Mouse (Mus musculus) small intestine, adult 2 months (tissue): ENCODE data around the gene Tpm4. TPM values are rescaled to one million over a fixed set of nuclear protein-coding genes. Genes with fewer than 3 reads are reported as not detected.
"Not testable (repeated sequence)": the region's sequence is repeated elsewhere in the genome, so short reads cannot be mapped to it uniquely, and the experiment has no call there.

ENCODE experiments used
- H3K27ac ChIP-seq: fragments of 200-500 bp; 2 replicates; pipeline ENCODE4 v1.5.1; 2012; ENCODE audit warnings: low read depth, low read length, control low read depth, inconsistent platforms; ENCODE audit not compliant: insufficient read depth
- H3K27me3 ChIP-seq: fragments of 200-500 bp; 2 replicates; pipeline ENCODE4 v1.6.1; 2012; ENCODE audit warnings: mild to moderate bottlenecking, moderate library complexity, low read length, inconsistent platforms; ENCODE audit not compliant: control insufficient read depth, insufficient read depth
- H3K36me3 ChIP-seq: fragments of 200-500 bp; 2 replicates; pipeline ENCODE4 v1.6.1; 2012; ENCODE audit warnings: mild to moderate bottlenecking, low read length, control low read depth, inconsistent platforms; ENCODE audit not compliant: control insufficient read depth, insufficient read depth
- H3K4me1 ChIP-seq: fragments of 200-500 bp; 2 replicates; pipeline ENCODE4 v1.6.1; 2012; ENCODE audit warnings: low read length, inconsistent platforms, mixed read lengths; ENCODE audit not compliant: control insufficient read depth, insufficient read depth, insufficient read length
- H3K4me3 ChIP-seq: fragments of 200-500 bp; 2 replicates; pipeline ENCODE4 v1.5.1; 2012; ENCODE audit warnings: low read depth, mild to moderate bottlenecking, control low read depth, inconsistent platforms, low read length, moderate library complexity
- CTCF ChIP-seq: fragments of 200-500 bp; IDR thresholded peaks from 2 replicates; pipeline ENCODE4 v1.5.1; 2012; ENCODE audit warnings: low read depth, mild to moderate bottlenecking, control low read depth, inconsistent platforms, low read length, moderate library complexity, mixed read lengths; ENCODE audit not compliant: insufficient replicate concordance, insufficient read length; ENCODE audit errors: extremely low read depth
- POLR2A ChIP-seq: fragments of 200-500 bp; IDR thresholded peaks from 2 replicates; pipeline ENCODE4 v1.6.1; 2012; ENCODE audit warnings: low read depth, mild to moderate bottlenecking, control low read depth, inconsistent platforms, low read length, moderate library complexity
- WGBS: fragments of 180-500 bp; shearing (Covaris S2); methylation state at CpG from one replicate; pipeline ENCODE4 v1.1.7; 2018; 5-methylcytosine and 5-hydroxymethylcytosine counted together
- polyA plus RNA-seq: library from polyadenylated mRNA; depleted of rRNA; stranded (reverse); fragments of >200 nt; gene quantifications from 2 replicates; pipeline ENCODE4 v1.2.3, GENCODE M21; 2012; rRNA removed

Gene Tpm4
- 19.1 and 27.3 TPM in 2 replicates for polyA plus RNA-seq

- H3K36me3 ChIP-seq, result peaks cover 14% of the 10 kb centered on the region
- peaks cover 8% of the 10 kb centered on the region for H3K4me1 ChIP-seq
- H3K4me3 ChIP-seq, result peak within 1 kb of the TSS; percentile 66
- H3K27me3 ChIP-seq, result no peaks in the 10 kb centered on the region
- WGBS, result under 1% methylated on average over 48 of the region's 49 CpGs
- peak within 1 kb of the TSS; percentile 97 for H3K27ac ChIP-seq
- TF ChIP-seq POLR2A, result peak; percentile 74
- TF ChIP-seq CTCF, result no peak
Measured at GRCm38 (mm10) chr8:72134756-72135445, at the start of gene Tpm4. Tpm4 (plus strand) TSS chr8:72134975.

- 89% methylated on average over 3 of the region's 3 CpGs for WGBS
- not testable (repeated sequence) for H3K4me3 ChIP-seq, H3K27me3 ChIP-seq, H3K4me1 ChIP-seq, H3K27ac ChIP-seq, H3K36me3 ChIP-seq
Measured at GRCm38 (mm10) chr8:72087611-72088010, 47.2 kb upstream of the Tpm4 start.

GRCm38 (mm10) chr8:72096721-72097120 is 38.1 kb upstream of the Tpm4 start:
- H3K36me3 ChIP-seq, H3K27me3 ChIP-seq, H3K27ac ChIP-seq, H3K4me1 ChIP-seq, H3K4me3 ChIP-seq: not testable (repeated sequence)

- not testable (repeated sequence) for H3K4me1 ChIP-seq, H3K27me3 ChIP-seq, H3K27ac ChIP-seq, H3K36me3 ChIP-seq, H3K4me3 ChIP-seq
- WGBS, result 53% methylated on average over 6 of the region's 7 CpGs
Measured at GRCm38 (mm10) chr8:72099377-72100103, 35.2 kb upstream of the Tpm4 start.

GRCm38 (mm10) chr8:72105165-72105564 is 29.6 kb upstream of the Tpm4 start:
- H3K36me3 ChIP-seq, result no peaks in the 10 kb centered on the region
- no peaks in the 10 kb centered on the region for H3K4me1 ChIP-seq
- no peak overlapping the region for H3K27ac ChIP-seq
- no peak overlapping the region for H3K4me3 ChIP-seq
- H3K27me3 ChIP-seq, result no peaks in the 10 kb centered on the region
- TF ChIP-seq POLR2A (no peak), CTCF (peak; percentile 41; the same call in 1 of the 2 replicates)
- WGBS, result 28% methylated on average over 4 of the region's 4 CpGs

GRCm38 (mm10) chr8:72106740-72107139 is 28.0 kb upstream of the Tpm4 start, which contains the start of gene Olfr374:
Olfr374 (plus strand) TSS chr8:72107040.
- Histone ChIP-seq H3K27ac (no peak within 1 kb of the TSS), H3K4me1 (no peaks in the 10 kb centered on the region), H3K27me3 (no peaks in the 10 kb centered on the region), H3K36me3 (no peaks in the 10 kb centered on the region), H3K4me3 (no peak within 1 kb of the TSS)
- 70% methylated on average over 3 of the region's 3 CpGs for WGBS
- TF ChIP-seq CTCF (no peak), POLR2A (no peak)

GRCm38 (mm10) chr8:72110876-72111275 is 23.9 kb upstream of the Tpm4 start:
- Histone ChIP-seq H3K36me3 (no peaks in the 10 kb centered on the region), H3K4me3 (no peak overlapping the region), H3K4me1 (no peaks in the 10 kb centered on the region), H3K27ac (no peak overlapping the region), H3K27me3 (no peaks in the 10 kb centered on the region)
- WGBS, result 69% methylated on average over 6 of the region's 6 CpGs
- no peak for TF ChIP-seq POLR2A
